Mouse (Mus musculus) embryonic facial prominence, embryonic 12.5 days (tissue): ENCODE measurements at regions not wholly inside any gene's neighbourhood (a gene's known extent, or its start where the extent isn't known, plus 50 kb on each side); places are given as distances from the start of the nearest gene placed in this dataset.
"Not testable (repeated sequence)": the region's sequence is repeated elsewhere in the genome, so short reads cannot be mapped to it uniquely, and the experiment has no call there.

ENCODE experiments used
- ATAC-seq: fragments of 200-750 bp; cut with Nextera tagmentation; 2 replicates; pipeline ENCODE4 v1.8.0; 2017; ENCODE audit not compliant: insufficient number of reproducible peaks, insufficient read depth, low FRiP score, low TSS enrichment
- H3K27ac ChIP-seq: fragments of 300-500 bp; sonication (generic); 2 replicates; pipeline ENCODE4 v1.5.1; 2016; ENCODE audit warnings: mild to moderate bottlenecking
- H3K27me3 ChIP-seq: fragments of 300-500 bp; sonication (generic); 2 replicates; pipeline ENCODE4 v1.6.1; 2016; ENCODE audit warnings: mild to moderate bottlenecking, moderate library complexity
- H3K36me3 ChIP-seq: fragments of 300-500 bp; sonication (generic); 2 replicates; pipeline ENCODE4 v1.6.1; 2016; ENCODE audit warnings: mild to moderate bottlenecking
- H3K4me1 ChIP-seq: fragments of 300-500 bp; sonication (generic); 2 replicates; pipeline ENCODE4 v1.6.1; 2016
- H3K4me2 ChIP-seq: fragments of 300-500 bp; sonication (generic); replicated peaks from 2 replicates; pipeline ENCODE4 v1.6.1; 2016; ENCODE audit warnings: mild to moderate bottlenecking, moderate library complexity
- H3K4me3 ChIP-seq: fragments of 300-500 bp; sonication (generic); 2 replicates; pipeline ENCODE4 v1.5.1; 2016; ENCODE audit warnings: mild to moderate bottlenecking
- H3K9ac ChIP-seq: fragments of 300-500 bp; sonication (generic); 2 replicates; pipeline ENCODE4 v1.6.1; 2016; ENCODE audit warnings: mild to moderate bottlenecking, moderate library complexity
- H3K9me3 ChIP-seq: fragments of 300-500 bp; sonication (generic); 2 replicates; pipeline ENCODE4 v1.6.1; 2016; ENCODE audit warnings: mild to moderate bottlenecking, moderate library complexity
- WGBS: fragments of 180-500 bp; shearing (Covaris S2); methylation state at CpG from one replicate; pipeline ENCODE4 v1.1.7; 2016; 5-methylcytosine and 5-hydroxymethylcytosine counted together

GRCm38 (mm10) chr2:166310438-166310837 is 155.0 kb upstream of the Sulf2 start:
- Histone ChIP-seq H3K27ac (no peak overlapping the region), H3K4me2 (no peak overlapping the region), H3K36me3 (no peaks in the 10 kb centered on the region), H3K9ac (no peak overlapping the region), H3K9me3 (no peaks in the 10 kb centered on the region), H3K4me3 (no peak overlapping the region), H3K27me3 (no peaks in the 10 kb centered on the region), H3K4me1 (peaks cover 21% of the 10 kb centered on the region)
- ATAC-seq, result no peak
- 85% methylated on average over 5 of the region's 5 CpGs for WGBS

- no peak for ATAC-seq
These were observed 154.4 kb upstream of the Sulf2 start for GRCm38 (mm10) chr2:166309882-166310281.

GRCm38 (mm10) chr2:166307551-166307950 is 152.1 kb upstream of the Sulf2 start:
- H3K27me3 ChIP-seq, result no peaks in the 10 kb centered on the region
- H3K9me3 ChIP-seq, result no peaks in the 10 kb centered on the region
- no peak for ATAC-seq
- H3K36me3 ChIP-seq, result no peaks in the 10 kb centered on the region
- WGBS, result 59% methylated on average over 13 of the region's 13 CpGs
- H3K4me2 ChIP-seq, result no peak overlapping the region
- H3K4me1 ChIP-seq, result peaks cover 24% of the 10 kb centered on the region
- no peak overlapping the region for H3K27ac ChIP-seq
- no peak overlapping the region for H3K9ac ChIP-seq
- no peak overlapping the region for H3K4me3 ChIP-seq

More at GRCm38 (mm10) chr2:166309882-166310281, 154.4 kb upstream of the Sulf2 start:
- Histone ChIP-seq H3K27ac (no peak overlapping the region), H3K4me1 (peaks cover 25% of the 10 kb centered on the region), H3K9ac (no peak overlapping the region), H3K27me3 (no peaks in the 10 kb centered on the region), H3K4me2 (no peak overlapping the region), H3K9me3 (no peaks in the 10 kb centered on the region), H3K36me3 (no peaks in the 10 kb centered on the region), H3K4me3 (no peak overlapping the region)
- WGBS, result 81% methylated on average over 2 of the region's 2 CpGs

- Histone ChIP-seq H3K9me3 (no peaks in the 10 kb centered on the region), H3K36me3 (no peaks in the 10 kb centered on the region), H3K27ac (peak overlapping the region; percentile 14; the same call in 1 of the 2 replicates), H3K4me1 (peaks cover 24% of the 10 kb centered on the region), H3K9ac (no peak overlapping the region), H3K4me3 (no peak overlapping the region), H3K27me3 (no peaks in the 10 kb centered on the region), H3K4me2 (no peak overlapping the region)
- WGBS, result 75% methylated on average over 30 of the region's 30 CpGs
- ATAC-seq, result no peak
These were observed 149.9 kb upstream of the Sulf2 start for GRCm38 (mm10) chr2:166305044-166306002.

- no peak overlapping the region for H3K4me3 ChIP-seq
- H3K27ac ChIP-seq, result no peak overlapping the region
These were observed 148.4 kb upstream of the Sulf2 start for GRCm38 (mm10) chr2:166303854-166304253.

GRCm38 (mm10) chr2:166301161-166301560 is 145.7 kb upstream of the Sulf2 start:
- no peak overlapping the region for H3K9ac ChIP-seq
- 83% methylated on average over 9 of the region's 9 CpGs for WGBS
- peaks cover 9% of the 10 kb centered on the region; the same call in 1 of the 2 replicates for H3K4me1 ChIP-seq
- no peak overlapping the region for H3K4me3 ChIP-seq
- H3K36me3 ChIP-seq, result no peaks in the 10 kb centered on the region
- H3K27ac ChIP-seq, result no peak overlapping the region
- no peak for ATAC-seq
- no peak overlapping the region for H3K4me2 ChIP-seq
- no peaks in the 10 kb centered on the region for H3K9me3 ChIP-seq
- no peaks in the 10 kb centered on the region for H3K27me3 ChIP-seq

More at GRCm38 (mm10) chr2:166303854-166304253, 148.4 kb upstream of the Sulf2 start:
- Histone ChIP-seq H3K9ac (no peak overlapping the region), H3K27me3 (no peaks in the 10 kb centered on the region), H3K4me2 (no peak overlapping the region), H3K9me3 (no peaks in the 10 kb centered on the region), H3K36me3 (no peaks in the 10 kb centered on the region), H3K4me1 (peaks cover 23% of the 10 kb centered on the region)
- ATAC-seq, result no peak
- WGBS, result 65% methylated on average over 2 of the region's 2 CpGs

- Histone ChIP-seq H3K4me3 (no peak overlapping the region), H3K9me3 (no peaks in the 10 kb centered on the region), H3K27ac (0 out of 2 replicates have a peak overlapping the region, but pooled peaks have one; percentile 38), H3K27me3 (no peaks in the 10 kb centered on the region), H3K36me3 (no peaks in the 10 kb centered on the region), H3K4me2 (no peak overlapping the region), H3K9ac (no peak overlapping the region), H3K4me1 (peaks cover 38% of the 10 kb centered on the region)
- WGBS, result 55% methylated on average over 10 of the region's 10 CpGs
- ATAC-seq, result no peak
These were observed 139.2 kb upstream of the Sulf2 start for GRCm38 (mm10) chr2:166294672-166295071.

- Histone ChIP-seq H3K4me2 (no peak overlapping the region), H3K9ac (no peak overlapping the region), H3K27ac (no peak overlapping the region), H3K36me3 (no peaks in the 10 kb centered on the region), H3K4me3 (no peak overlapping the region), H3K27me3 (no peaks in the 10 kb centered on the region), H3K9me3 (no peaks in the 10 kb centered on the region), H3K4me1 (peaks cover 43% of the 10 kb centered on the region)
- ATAC-seq, result no peak
- 83% methylated on average over 6 of the region's 6 CpGs for WGBS
These were observed 137.5 kb upstream of the Sulf2 start for GRCm38 (mm10) chr2:166292987-166293386.

- Histone ChIP-seq H3K4me1 (peaks cover 43% of the 10 kb centered on the region), H3K9ac (no peak overlapping the region), H3K27me3 (no peaks in the 10 kb centered on the region), H3K36me3 (no peaks in the 10 kb centered on the region), H3K4me3 (no peak overlapping the region), H3K27ac (peak overlapping the region; percentile 52), H3K4me2 (no peak overlapping the region; the same call in 1 of the 2 replicates), H3K9me3 (no peaks in the 10 kb centered on the region)
- WGBS, result 9% methylated on average over 6 of the region's 6 CpGs
- no peak; the same call in 1 of the 2 replicates for ATAC-seq
These were observed 135.8 kb upstream of the Sulf2 start for GRCm38 (mm10) chr2:166291266-166291665.

- Histone ChIP-seq H3K27me3 (no peaks in the 10 kb centered on the region), H3K4me2 (no peak overlapping the region)
- no peak for ATAC-seq
These were observed 135.4 kb upstream of the Sulf2 start for GRCm38 (mm10) chr2:166290826-166291225.

GRCm38 (mm10) chr2:166289198-166289597 is 133.7 kb upstream of the Sulf2 start:
- ATAC-seq, result no peak
- Histone ChIP-seq H3K4me3 (no peak overlapping the region), H3K4me2 (no peak overlapping the region), H3K9me3 (no peaks in the 10 kb centered on the region), H3K4me1 (peaks cover 29% of the 10 kb centered on the region), H3K9ac (no peak overlapping the region), H3K27ac (no peak overlapping the region), H3K27me3 (no peaks in the 10 kb centered on the region), H3K36me3 (no peaks in the 10 kb centered on the region)
- WGBS, result 72% methylated on average over 6 of the region's 6 CpGs

More at GRCm38 (mm10) chr2:166290826-166291225, 135.4 kb upstream of the Sulf2 start:
- no peaks in the 10 kb centered on the region for H3K36me3 ChIP-seq
- peak overlapping the region; percentile 52 for H3K27ac ChIP-seq
- H3K4me1 ChIP-seq, result peaks cover 40% of the 10 kb centered on the region
- H3K9me3 ChIP-seq, result no peaks in the 10 kb centered on the region
- no peak overlapping the region for H3K9ac ChIP-seq
- no peak overlapping the region for H3K4me3 ChIP-seq
- WGBS, result 27% methylated on average over 9 of the region's 9 CpGs

GRCm38 (mm10) chr2:166281137-166281536 is 125.7 kb upstream of the Sulf2 start:
- H3K4me2 ChIP-seq, H3K36me3 ChIP-seq, H3K27me3 ChIP-seq, H3K4me3 ChIP-seq, ATAC-seq, H3K4me1 ChIP-seq, H3K9me3 ChIP-seq, H3K9ac ChIP-seq: not testable (repeated sequence)
- 0 out of 2 replicates have a peak overlapping the region, but pooled peaks have one; percentile 41 for H3K27ac ChIP-seq
- no CpG with 5 or more reads among the region's 5 CpGs for WGBS
